Mouse (Mus musculus) mature B cell (primary cell): ENCODE results near the gene Med9.

Experiments used
- in situ Hi-C: fragments of 300-500 bp; cut with MboI; formaldehyde crosslinking; loops from 2 replicates; pipeline ENCODE4 v1.14.3; 2019

The Med9 gene

GRCm38 (mm10) chr11:59994318-59994717 is 46.3 kb downstream of the Med9 start:
- in situ Hi-C loops, result no loop called here

DNA sequence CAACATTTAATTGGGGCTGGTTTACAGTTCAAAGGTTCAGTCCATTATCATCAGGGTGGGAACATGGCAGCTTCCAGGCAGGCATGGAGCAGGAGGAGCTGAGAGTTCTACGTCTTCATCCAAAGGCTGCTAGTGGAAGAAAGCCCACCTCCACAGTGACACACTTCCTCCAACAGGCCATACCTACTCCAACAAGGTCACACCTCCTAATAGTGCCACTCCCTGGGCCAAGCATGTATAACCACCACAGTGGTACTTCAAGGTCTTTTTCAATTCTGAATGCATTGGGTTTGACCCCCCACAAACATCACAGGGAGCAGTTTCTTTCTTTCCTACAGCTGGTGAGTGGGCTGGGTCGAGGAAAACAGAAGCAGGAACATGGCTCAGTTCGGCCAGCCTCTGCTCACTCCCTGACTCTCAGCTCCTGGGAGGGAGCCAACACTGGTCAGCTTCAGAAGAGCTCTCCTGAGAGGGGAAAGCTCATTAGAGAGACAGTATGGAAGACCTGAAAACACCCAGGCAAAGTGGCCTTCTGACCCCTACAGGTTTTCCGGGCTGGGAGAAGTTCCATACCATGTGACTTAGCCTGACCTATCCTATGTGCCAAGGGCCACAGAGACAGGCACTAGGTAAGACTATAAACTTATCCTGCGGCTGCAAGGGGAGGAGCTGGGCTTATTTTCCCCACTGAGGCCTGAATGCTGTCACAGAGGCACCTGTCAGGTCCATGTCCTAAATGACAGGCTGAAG is 53.4 kb downstream of the Med9 start:
- in situ Hi-C loops, result no loop called here

DNA sequence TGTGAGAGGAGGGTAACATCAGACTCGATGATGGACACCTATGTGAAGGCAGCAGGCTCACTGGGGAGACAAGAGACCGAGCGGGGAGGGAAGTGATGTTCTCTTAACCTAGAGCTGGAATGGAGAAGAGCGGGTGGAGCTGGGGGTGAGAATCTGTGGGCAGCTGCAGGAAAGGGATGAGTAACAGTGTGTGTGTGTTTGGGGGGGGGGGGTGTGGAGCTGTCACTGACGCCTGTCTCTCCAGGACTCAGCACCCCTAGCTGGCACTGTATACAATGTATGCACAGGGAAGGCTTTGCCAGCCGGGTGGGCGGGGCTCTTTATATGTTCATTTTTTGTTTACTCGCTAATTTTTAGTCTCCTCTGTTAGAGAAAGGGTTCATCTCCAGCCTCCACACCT is 55.8 kb downstream of the Med9 start:
- in situ Hi-C loops, result no loop called here

DNA sequence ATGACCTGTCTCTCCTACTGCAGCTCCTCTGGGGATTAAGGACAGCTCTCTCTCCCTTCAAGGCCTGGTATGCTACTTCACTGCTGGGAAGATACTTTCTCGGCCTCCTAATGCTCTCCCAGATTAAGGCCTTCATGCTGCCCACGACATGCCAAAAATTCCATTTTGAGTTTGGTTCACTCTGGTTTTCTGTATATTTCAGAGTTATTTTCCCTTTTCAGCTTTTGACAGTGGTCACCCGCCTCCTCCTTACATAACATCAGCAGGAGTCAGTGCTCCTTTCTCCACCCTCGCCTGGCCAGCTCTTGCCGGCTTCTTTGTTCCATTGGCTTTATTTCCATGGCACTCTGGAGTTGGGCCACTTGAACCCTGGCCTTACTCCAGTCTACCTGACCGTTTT is 56.7 kb downstream of the Med9 start:
- in situ Hi-C loops, result no loop called here

GRCm38 (mm10) chr11:60005866-60006265 is 57.9 kb downstream of the Med9 start:
- in situ Hi-C loops, result no loop called here

- in situ Hi-C loops, result no loop called here
These were observed 61.4 kb downstream of the Med9 start for GRCm38 (mm10) chr11:60009451-60009850.

DNA sequence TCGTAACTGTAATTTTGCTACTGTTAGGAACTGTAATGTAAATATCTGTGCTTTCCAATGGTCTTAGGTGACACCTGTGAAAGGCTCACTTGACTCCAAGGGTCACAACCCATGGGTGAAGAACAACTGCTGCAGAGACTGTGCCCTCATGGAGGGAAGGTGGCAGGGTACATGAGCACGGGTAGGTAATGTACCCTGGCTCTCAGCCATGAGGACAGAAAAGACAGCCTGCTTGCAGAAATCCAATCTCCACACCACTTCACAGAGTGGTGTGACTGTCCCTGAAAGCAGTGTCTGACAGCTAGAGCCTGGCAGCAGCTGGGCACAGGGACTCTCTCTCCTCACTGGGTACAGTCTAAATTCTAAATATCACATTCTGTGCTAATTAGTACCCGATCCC is 63.5 kb downstream of the Med9 start:
- in situ Hi-C loops, result no loop called here
